Mouse (Mus musculus): ENCODE measurements at regions not wholly inside any gene's neighbourhood (a gene's known extent, or its start where the extent isn't known, plus 50 kb on each side); places are given as distances from the start of the nearest gene placed in this dataset.

GRCm38 (mm10) chr5:74867113-74867785, 164.5 kb upstream of the Lnx1 start:
- TF ChIP-seq POLR2A (IDR thresholded peaks at IDR 0.05; ENCODE audit: extremely low read depth, insufficient read depth, low read length) = no peak
- TF ChIP-seq CTCF (IDR thresholded peaks at IDR 0.05; ENCODE audit: low read depth, low read length) = no peak

All from liver, adult 2 months (tissue).